Mouse (Mus musculus) CH12.LX (cell line): ENCODE measurements around the gene Pnmal2.
A peak's percentile ranks its signal among the peaks of the same experiment; 100 is the strongest.

Experiments used
- CTCF ChIP-seq, 2 experiments: IDR thresholded peaks in 1 of 2; conservative IDR thresholded peaks in 1 of 2; 2 replicates each; pipeline ENCODE4 v1.5.1; 2011 to 2012; ENCODE audit warnings: low read depth in 2 of 2, low read length in 2 of 2, improper control_type of control experiment in 1 of 2, inconsistent platforms in 1 of 2, mild to moderate bottlenecking in 1 of 2, moderate library complexity in 1 of 2
- EP300 ChIP-seq: IDR thresholded peaks from 2 replicates; pipeline ENCODE4 v1.6.1; 2011; ENCODE audit warnings: low read length, improper control_type of control experiment
- GABPA ChIP-seq: IDR thresholded peaks from 2 replicates; pipeline ENCODE4 v1.6.1; 2012; ENCODE audit warnings: low read depth, low read length, improper control_type of control experiment, inconsistent platforms; ENCODE audit not compliant: insufficient replicate concordance
- HCFC1 ChIP-seq: IDR thresholded peaks from 2 replicates; pipeline ENCODE4 v1.6.1; 2012; ENCODE audit warnings: low read depth, mild to moderate bottlenecking, inconsistent platforms, low read length, improper control_type of control experiment
- MAX ChIP-seq: IDR thresholded peaks from 2 replicates; pipeline ENCODE4 v1.6.1; 2011; ENCODE audit warnings: low read length, improper control_type of control experiment
- NELFE ChIP-seq: IDR thresholded peaks from 2 replicates; pipeline ENCODE4 v1.6.1; 2011; ENCODE audit warnings: low read depth, low read length, improper control_type of control experiment
- POLR2A ChIP-seq: IDR thresholded peaks from 2 replicates; pipeline ENCODE4 v1.6.1; 2011; ENCODE audit warnings: low read depth, mild to moderate bottlenecking, improper control_type of control experiment, low read length
- RCOR1 ChIP-seq: conservative IDR thresholded peaks from 2 replicates; pipeline ENCODE4 v1.6.1; 2012; ENCODE audit warnings: low read depth, mild to moderate bottlenecking, inconsistent platforms, low read length, improper control_type of control experiment
- TCF12 ChIP-seq: IDR thresholded peaks from 2 replicates; pipeline ENCODE4 v1.6.1; 2014; ENCODE audit warnings: low read depth, mild to moderate bottlenecking, inconsistent platforms, low read length, improper control_type of control experiment
- USF1 ChIP-seq: IDR thresholded peaks from 2 replicates; pipeline ENCODE4 v1.6.1; 2014; ENCODE audit warnings: low read depth, mild to moderate bottlenecking, inconsistent platforms, low read length, improper control_type of control experiment

GRCm38 (mm10) chr7:16949908-16950841, 5.7 kb downstream of the Pnmal2 start:
- TF ChIP-seq GABPA (no peak), TCF12 (no peak; the same call in 1 of the 2 replicates), CTCF (conservative IDR thresholded peaks at IDR 0.05 in 1 of 2, IDR thresholded peaks at IDR 0.05 in 1 of 2; ENCODE audit: low read depth in 2 of 2, low read length in 2 of 2) (peak; percentile 49 to 95), POLR2A (peak; percentile 42; the same call in 1 of the 2 replicates), RCOR1 (no peak), USF1 (no peak), HCFC1 (no peak), EP300 (no peak), MAX (no peak), NELFE (peak; percentile 50; the same call in 1 of the 2 replicates)
